Mouse (Mus musculus): ENCODE results near the gene 2810006K23Rik. TPM values are rescaled to one million over a fixed set of nuclear protein-coding genes. Genes with fewer than 3 reads are reported as not detected.

The 2810006K23Rik gene
- total and polyA plus RNA-seq, 3 experiments: 7.6 to 13.3 TPM; not detected in 1

DNA sequence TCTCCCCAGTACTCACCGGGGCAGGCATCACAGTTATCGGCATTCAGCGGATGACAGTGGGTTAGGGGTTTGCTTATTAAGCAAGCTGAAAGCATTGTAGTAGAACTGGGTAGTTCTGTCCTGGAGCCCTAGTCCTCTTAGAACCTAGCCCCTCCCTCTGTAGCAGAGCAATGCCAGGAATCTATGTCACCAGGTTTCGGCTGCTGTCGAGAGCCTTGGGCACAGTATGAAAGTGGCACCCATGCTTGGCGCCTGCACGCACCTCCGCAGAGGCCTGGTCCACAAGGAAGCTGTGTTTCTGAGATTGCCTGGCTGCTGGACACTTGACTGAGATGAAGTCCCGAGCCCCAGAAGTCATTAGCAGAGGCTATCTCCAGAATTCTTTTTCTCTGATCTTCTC lies 9.2 kb downstream of the 2810006K23Rik start:
- DNase-seq (ENCODE audit: low read depth, low spot score): no peak
- Histone ChIP-seq H3K9me3 (replicated peaks; ENCODE audit: insufficient read depth, low read length) (no peaks in the 10 kb centered on the region), H3K79me2 (ENCODE audit: control insufficient read depth, insufficient read depth, low read length, poor library complexity) (no peaks in the 10 kb centered on the region), H3K36me3 (ENCODE audit: control insufficient read depth in 1 of 2, insufficient read depth in 2 of 2, low read length in 2 of 2) (no peaks in the 10 kb centered on the region), H3K4me3 (ENCODE audit: control insufficient read depth in 1 of 2, insufficient read depth in 1 of 2, low read depth in 2 of 2, low read length in 2 of 2) (no peak overlapping the region), H3K4me1 (ENCODE audit: control insufficient read depth in 1 of 2, insufficient read depth in 2 of 2, low read length in 2 of 2) (no peaks in the 10 kb centered on the region), H3K27ac (ENCODE audit: control insufficient read depth, low read depth, low read length) (no peak overlapping the region), H3K27me3 (ENCODE audit: control insufficient read depth in 1 of 2, insufficient read depth in 2 of 2, low read length in 2 of 2) (no peaks in the 10 kb centered on the region), H3K9ac (ENCODE audit: control insufficient read depth, low read depth, low read length, poor library complexity, severe bottlenecking) (no peak overlapping the region)
- TF ChIP-seq SIN3A (IDR thresholded peaks at IDR 0.05; ENCODE audit: low read length) (no peak), RAD21 (IDR thresholded peaks at IDR 0.05; ENCODE audit: low read depth, low read length) (no peak), MYC (IDR thresholded peaks at IDR 0.05; ENCODE audit: low read depth, low read length) (no peak), UBTF (IDR thresholded peaks at IDR 0.05; ENCODE audit: borderline replicate concordance, insufficient read depth, low read depth, low read length) (no peak), NRF1 (IDR thresholded peaks at IDR 0.05; ENCODE audit: insufficient read depth, low read depth, low read length, poor library complexity, severe bottlenecking) (no peak), TCF12 (IDR thresholded peaks at IDR 0.05; ENCODE audit: low read depth, low read length) (no peak), POLR2AphosphoS5 (IDR thresholded peaks at IDR 0.05; ENCODE audit: borderline replicate concordance, low read depth, low read length) (no peak), ZC3H11A (IDR thresholded peaks at IDR 0.05; ENCODE audit: low read depth, low read length) (no peak), BHLHE40 (IDR thresholded peaks at IDR 0.05; ENCODE audit: borderline replicate concordance, low read depth, low read length) (no peak), CHD1 (IDR thresholded peaks at IDR 0.05; ENCODE audit: low read depth, low read length) (no peak), E2F4 (IDR thresholded peaks at IDR 0.05; ENCODE audit: borderline replicate concordance, low read depth, low read length) (no peak), USF1 (IDR thresholded peaks at IDR 0.05; ENCODE audit: low read depth, low read length) (no peak), MAZ (IDR thresholded peaks at IDR 0.05; ENCODE audit: low read depth, low read length) (no peak), NELFE (IDR thresholded peaks at IDR 0.05; ENCODE audit: low read depth, low read length) (no peak)

DNA sequence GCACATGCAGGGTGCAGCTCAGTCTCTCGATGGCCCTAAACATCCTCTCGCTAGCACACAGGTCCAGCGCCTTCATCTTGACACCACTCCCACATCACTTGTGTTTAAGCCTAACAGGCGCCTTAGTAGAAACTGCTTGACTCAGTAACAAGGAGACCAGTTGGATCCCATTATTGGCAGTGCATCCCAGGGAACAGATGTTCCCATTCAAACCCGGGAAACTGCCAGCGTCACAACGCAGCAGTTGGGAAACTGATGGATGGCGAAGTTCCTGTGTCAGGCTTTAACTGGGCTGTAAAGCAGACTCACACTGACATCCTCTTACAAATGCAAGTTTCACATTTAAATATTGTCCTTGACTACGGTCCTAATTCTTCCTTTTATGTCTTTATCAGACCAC lies 10.0 kb downstream of the 2810006K23Rik start:
- no peaks in the 10 kb centered on the region for H3K4me1 ChIP-seq (ENCODE audit: control insufficient read depth in 1 of 2, insufficient read depth in 2 of 2, low read length in 2 of 2)

More for the DNA sequence above, 10.0 kb downstream of the 2810006K23Rik start:
- no peak overlapping the region for H3K9ac ChIP-seq (ENCODE audit: control insufficient read depth, low read depth, low read length, poor library complexity, severe bottlenecking)
- TF ChIP-seq KAT2A (conservative IDR thresholded peaks at IDR 0.05; ENCODE audit: low read depth, low read length) (no peak), POLR2A (IDR thresholded peaks at IDR 0.05; ENCODE audit: control insufficient read depth in 1 of 2, insufficient read depth in 1 of 2, low read depth in 1 of 2, low read length in 2 of 2, poor library complexity in 1 of 2) (no peak), MYC (IDR thresholded peaks at IDR 0.05; ENCODE audit: low read depth, low read length) (no peak), RAD21 (IDR thresholded peaks at IDR 0.05; ENCODE audit: low read depth, low read length) (no peak), HCFC1 (IDR thresholded peaks at IDR 0.05; ENCODE audit: low read depth, low read length) (no peak), UBTF (IDR thresholded peaks at IDR 0.05; ENCODE audit: borderline replicate concordance, insufficient read depth, low read depth, low read length) (no peak)
- H3K27me3 ChIP-seq (ENCODE audit: control insufficient read depth in 1 of 2, insufficient read depth in 2 of 2, low read length in 2 of 2): no peaks in the 10 kb centered on the region
- DNase-seq (ENCODE audit: low read depth, low spot score): no peak
- H3K36me3 ChIP-seq (ENCODE audit: control insufficient read depth in 1 of 2, insufficient read depth in 2 of 2, low read length in 2 of 2): no peaks in the 10 kb centered on the region
- H3K27ac ChIP-seq (ENCODE audit: control insufficient read depth, low read depth, low read length): no peak overlapping the region
- H3K4me3 ChIP-seq (ENCODE audit: control insufficient read depth in 1 of 2, insufficient read depth in 1 of 2, low read depth in 2 of 2, low read length in 2 of 2): no peak overlapping the region
- no peaks in the 10 kb centered on the region for H3K9me3 ChIP-seq (replicated peaks; ENCODE audit: insufficient read depth, low read length)
- H3K79me2 ChIP-seq (ENCODE audit: control insufficient read depth, insufficient read depth, low read length, poor library complexity): no peaks in the 10 kb centered on the region

Data from MEL (cell line).